Mouse (Mus musculus): Measurements from ENCODE around the gene Rph3a. TPM values are rescaled to one million over a fixed set of nuclear protein-coding genes. Genes with fewer than 3 reads are reported as not detected.
A peak's percentile ranks its signal among the peaks of the same experiment; 100 is the strongest.

Gene Rph3a
- polyA plus RNA-seq, 1 experiment = 0.23 TPM

DNA sequence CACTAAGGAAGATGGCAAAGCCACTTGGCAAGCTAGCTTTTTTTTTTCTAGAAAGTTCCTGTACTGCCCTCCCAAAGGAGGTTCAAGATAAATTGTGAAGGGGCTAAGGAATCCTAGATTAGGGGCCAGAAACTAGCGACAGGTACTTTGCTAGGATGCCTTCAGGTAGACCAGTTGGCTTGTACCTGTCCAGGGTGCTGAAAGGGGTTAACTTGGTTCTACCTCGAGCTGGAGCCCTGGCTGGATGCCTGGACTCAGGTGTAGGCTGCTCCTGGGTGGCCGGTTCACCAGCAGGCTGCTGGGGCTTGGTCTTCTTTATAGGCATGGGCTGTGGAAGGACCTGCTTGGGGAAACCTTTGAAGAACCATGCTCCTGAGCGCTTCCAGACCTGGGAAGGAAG is 48.9 kb downstream of the Rph3a start:
- H3K4me1 ChIP-seq (replicated peaks; ENCODE audit: control insufficient read depth, insufficient read depth, low read length) = no peaks in the 10 kb centered on the region
- H3K36me3 ChIP-seq (ENCODE audit: control insufficient read depth, insufficient read depth, low read length) = no peaks in the 10 kb centered on the region
- no peak for DNase-seq
- 58% methylated on average over 4 of the region's 4 CpGs for WGBS
- no peak for TF ChIP-seq CTCF (IDR thresholded peaks at IDR 0.05; ENCODE audit: borderline replicate concordance, control insufficient read depth, extremely low read depth, insufficient read depth, low read length, poor library complexity)
- TF ChIP-seq POLR2A (IDR thresholded peaks at IDR 0.05; ENCODE audit: control insufficient read depth, extremely low read depth, insufficient read depth, low read length, poor library complexity) = no peak
- no peaks in the 10 kb centered on the region for H3K27me3 ChIP-seq (ENCODE audit: control insufficient read depth, insufficient read depth, low read length)
- no peak overlapping the region for H3K27ac ChIP-seq (ENCODE audit: control insufficient read depth, insufficient read depth, low read length)
- H3K4me3 ChIP-seq (ENCODE audit: control insufficient read depth, insufficient read depth, low read length) = no peak overlapping the region

DNA sequence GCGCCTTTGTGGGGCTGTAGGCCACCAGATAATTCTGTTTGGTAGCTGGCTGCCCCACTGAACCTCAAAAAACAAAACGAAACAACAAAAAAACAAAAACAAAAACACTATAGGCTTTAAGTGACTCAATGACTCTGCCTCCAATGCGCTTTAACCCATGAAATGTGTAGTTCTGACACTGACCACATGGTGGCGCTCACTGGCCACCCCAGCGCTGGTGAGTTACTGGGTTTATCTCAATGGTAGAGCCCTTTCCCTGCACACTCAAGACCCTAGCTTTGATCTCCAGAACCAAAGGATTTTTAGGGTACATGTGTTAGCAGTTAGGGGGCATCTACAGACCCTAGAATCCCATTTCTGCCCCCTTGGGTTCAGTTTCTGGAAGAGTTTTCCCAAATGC is 55.9 kb downstream of the Rph3a start:
- H3K27me3 ChIP-seq (ENCODE audit: control insufficient read depth, insufficient read depth, low read length) = no peaks in the 10 kb centered on the region
- H3K4me3 ChIP-seq (ENCODE audit: control insufficient read depth, insufficient read depth, low read length) = no peak overlapping the region
- H3K4me1 ChIP-seq (replicated peaks; ENCODE audit: control insufficient read depth, insufficient read depth, low read length) = no peaks in the 10 kb centered on the region
- TF ChIP-seq POLR2A (IDR thresholded peaks at IDR 0.05; ENCODE audit: control insufficient read depth, extremely low read depth, insufficient read depth, low read length, poor library complexity) = no peak
- TF ChIP-seq CTCF (IDR thresholded peaks at IDR 0.05; ENCODE audit: borderline replicate concordance, control insufficient read depth, extremely low read depth, insufficient read depth, low read length, poor library complexity) = 0 out of 2 replicates have a peak, but pooled peaks have one; percentile 10
- no peaks in the 10 kb centered on the region for H3K36me3 ChIP-seq (ENCODE audit: control insufficient read depth, insufficient read depth, low read length)
- no peak overlapping the region for H3K27ac ChIP-seq (ENCODE audit: control insufficient read depth, insufficient read depth, low read length)
- DNase-seq = peak; percentile 15
- 15% methylated on average over 5 of the region's 5 CpGs for WGBS

DNA sequence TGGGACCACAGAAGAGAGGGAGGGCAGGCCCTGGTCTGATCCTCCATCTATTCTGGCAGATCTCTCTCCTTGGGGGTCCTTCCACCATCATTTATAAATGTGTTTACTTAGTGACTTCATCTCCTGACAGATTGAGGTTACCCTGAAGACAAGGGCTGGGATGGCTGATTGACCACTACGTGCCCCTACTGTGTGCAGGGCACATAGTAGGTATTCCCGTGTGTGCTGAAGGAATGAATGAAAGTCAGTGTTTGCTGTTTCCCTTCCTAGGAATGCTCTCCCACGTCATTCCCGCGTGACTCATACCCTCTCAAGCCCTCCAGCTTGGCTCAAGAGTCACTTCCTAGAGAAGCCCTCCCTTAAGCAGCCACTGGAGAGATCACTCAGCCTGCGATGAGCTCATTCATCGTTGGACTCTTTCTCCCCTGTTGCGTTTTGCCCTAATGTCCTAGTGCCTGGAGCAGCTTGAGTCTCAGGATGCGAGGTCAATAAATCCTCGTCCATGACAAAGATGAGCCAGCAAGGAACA is 57.6 kb downstream of the Rph3a start:
- Histone ChIP-seq H3K27me3 (ENCODE audit: control insufficient read depth, insufficient read depth, low read length) (no peaks in the 10 kb centered on the region), H3K36me3 (ENCODE audit: control insufficient read depth, insufficient read depth, low read length) (no peaks in the 10 kb centered on the region), H3K4me1 (replicated peaks; ENCODE audit: control insufficient read depth, insufficient read depth, low read length) (no peaks in the 10 kb centered on the region), H3K27ac (ENCODE audit: control insufficient read depth, insufficient read depth, low read length) (no peak overlapping the region), H3K4me3 (ENCODE audit: control insufficient read depth, insufficient read depth, low read length) (no peak overlapping the region)
- 66% methylated on average over 10 of the region's 10 CpGs for whole genome bisulfite sequencing
- TF ChIP-seq CTCF (IDR thresholded peaks at IDR 0.05; ENCODE audit: borderline replicate concordance, control insufficient read depth, extremely low read depth, insufficient read depth, low read length, poor library complexity) (no peak), POLR2A (IDR thresholded peaks at IDR 0.05; ENCODE audit: control insufficient read depth, extremely low read depth, insufficient read depth, low read length, poor library complexity) (no peak)
- no peak for DNase-seq

DNA sequence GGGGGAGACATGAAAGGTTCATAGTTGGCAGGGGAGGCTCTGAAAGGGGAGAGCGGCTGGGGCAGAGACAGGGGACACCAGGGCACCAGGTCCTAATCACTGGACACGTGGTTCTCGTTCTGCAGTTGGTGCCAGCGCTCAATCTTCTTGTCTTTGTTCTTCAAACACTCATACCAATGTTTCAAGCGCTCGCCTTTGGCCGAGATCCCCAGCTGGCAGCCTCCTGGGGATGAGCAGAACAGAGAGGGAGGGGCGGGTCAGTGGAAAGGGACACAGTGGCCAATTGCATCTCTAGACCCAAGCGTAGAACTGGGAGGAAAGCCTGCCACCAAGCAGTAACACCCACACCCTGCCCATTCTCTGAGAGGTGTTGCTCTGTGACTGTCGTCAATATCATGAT is 67.8 kb downstream of the Rph3a start:
- Histone ChIP-seq H3K36me3 (ENCODE audit: control insufficient read depth, insufficient read depth, low read length) (no peaks in the 10 kb centered on the region), H3K4me3 (ENCODE audit: control insufficient read depth, insufficient read depth, low read length) (no peak overlapping the region), H3K27ac (ENCODE audit: control insufficient read depth, insufficient read depth, low read length) (no peak overlapping the region), H3K4me1 (replicated peaks; ENCODE audit: control insufficient read depth, insufficient read depth, low read length) (no peaks in the 10 kb centered on the region), H3K27me3 (ENCODE audit: control insufficient read depth, insufficient read depth, low read length) (no peaks in the 10 kb centered on the region)
- DNase-seq = no peak
- TF ChIP-seq POLR2A (IDR thresholded peaks at IDR 0.05; ENCODE audit: control insufficient read depth, extremely low read depth, insufficient read depth, low read length, poor library complexity) (no peak), CTCF (IDR thresholded peaks at IDR 0.05; ENCODE audit: borderline replicate concordance, control insufficient read depth, extremely low read depth, insufficient read depth, low read length, poor library complexity) (no peak)
- 79% methylated on average over 10 of the region's 10 CpGs for whole genome bisulfite sequencing

DNA sequence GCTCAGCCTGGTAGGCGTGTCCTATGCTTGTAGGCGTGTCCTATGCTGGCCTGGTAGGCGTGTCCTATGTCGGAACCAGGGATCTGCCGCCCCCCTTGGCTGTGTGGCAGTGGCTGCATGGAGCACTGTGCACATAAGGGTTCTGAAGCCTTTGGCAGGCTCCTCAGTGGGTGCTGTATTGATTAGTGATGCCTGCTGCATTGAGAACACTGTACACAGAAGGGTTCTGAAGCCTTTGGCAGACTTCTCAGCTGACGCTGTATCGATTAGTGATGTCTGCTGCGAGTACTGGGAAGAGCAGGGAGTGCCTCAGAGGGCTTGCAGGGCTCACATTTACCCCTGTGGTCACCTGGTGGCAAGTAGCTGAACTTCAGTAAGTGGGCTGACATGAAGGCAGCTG is 71.3 kb downstream of the Rph3a start:
- Histone ChIP-seq H3K4me1 (replicated peaks; ENCODE audit: control insufficient read depth, insufficient read depth, low read length) (no peaks in the 10 kb centered on the region), H3K27ac (ENCODE audit: control insufficient read depth, insufficient read depth, low read length) (no peak overlapping the region), H3K36me3 (ENCODE audit: control insufficient read depth, insufficient read depth, low read length) (no peaks in the 10 kb centered on the region), H3K4me3 (ENCODE audit: control insufficient read depth, insufficient read depth, low read length) (no peak overlapping the region), H3K27me3 (ENCODE audit: control insufficient read depth, insufficient read depth, low read length) (no peaks in the 10 kb centered on the region)
- no peak for TF ChIP-seq POLR2A (IDR thresholded peaks at IDR 0.05; ENCODE audit: control insufficient read depth, extremely low read depth, insufficient read depth, low read length, poor library complexity)
- TF ChIP-seq CTCF (IDR thresholded peaks at IDR 0.05; ENCODE audit: borderline replicate concordance, control insufficient read depth, extremely low read depth, insufficient read depth, low read length, poor library complexity) = no peak
- DNase-seq = no peak
- 47% methylated on average over 8 of the region's 8 CpGs for WGBS

DNA sequence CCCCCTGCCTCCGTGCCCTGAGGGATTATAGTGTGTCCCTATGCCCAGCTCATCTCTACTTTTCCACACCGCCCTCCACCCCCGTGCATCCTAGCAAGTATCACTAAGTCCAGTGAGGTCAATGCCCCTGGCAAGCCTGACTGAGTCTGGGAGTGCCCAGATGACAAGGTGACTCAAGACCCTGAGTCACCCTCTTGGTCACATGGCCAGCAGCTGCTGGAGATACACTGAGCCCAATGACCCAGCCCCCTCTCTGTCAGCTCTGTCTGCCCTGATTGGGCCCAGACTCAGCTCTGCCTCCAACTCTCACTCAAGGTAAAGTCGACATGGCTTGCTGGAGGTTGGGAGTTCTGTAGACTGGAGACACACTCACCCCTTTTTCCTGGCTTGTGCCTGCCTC is 72.1 kb downstream of the Rph3a start:
- Histone ChIP-seq H3K4me3 (ENCODE audit: control insufficient read depth, insufficient read depth, low read length) (no peak overlapping the region), H3K27me3 (ENCODE audit: control insufficient read depth, insufficient read depth, low read length) (no peaks in the 10 kb centered on the region), H3K27ac (ENCODE audit: control insufficient read depth, insufficient read depth, low read length) (no peak overlapping the region), H3K4me1 (replicated peaks; ENCODE audit: control insufficient read depth, insufficient read depth, low read length) (no peaks in the 10 kb centered on the region), H3K36me3 (ENCODE audit: control insufficient read depth, insufficient read depth, low read length) (no peaks in the 10 kb centered on the region)
- 79% methylated on average over 4 of the region's 4 CpGs for WGBS
- no peak for DNase-seq
- no peak for TF ChIP-seq CTCF (IDR thresholded peaks at IDR 0.05; ENCODE audit: borderline replicate concordance, control insufficient read depth, extremely low read depth, insufficient read depth, low read length, poor library complexity)
- no peak for TF ChIP-seq POLR2A (IDR thresholded peaks at IDR 0.05; ENCODE audit: control insufficient read depth, extremely low read depth, insufficient read depth, low read length, poor library complexity)

DNA sequence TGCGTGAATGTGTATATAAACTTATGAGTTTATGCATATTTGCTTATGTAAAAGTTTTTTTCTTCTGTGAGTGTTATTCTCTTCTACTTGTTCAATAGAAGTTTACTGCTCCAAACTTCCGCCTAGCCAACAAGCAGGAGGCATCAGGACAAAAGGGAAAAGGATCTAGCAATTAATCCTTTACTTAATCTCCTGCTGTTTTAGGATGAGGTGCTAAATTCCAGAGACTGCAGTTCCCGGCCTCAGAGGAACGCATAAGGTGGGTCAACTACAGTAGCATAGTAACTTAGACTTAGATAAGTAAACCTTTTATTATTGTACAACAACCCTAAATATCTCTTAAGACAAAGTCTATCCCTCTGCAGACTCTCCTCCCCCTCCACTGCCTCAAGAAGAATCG is 75.9 kb downstream of the Rph3a start:
- TF ChIP-seq CTCF (IDR thresholded peaks at IDR 0.05; ENCODE audit: borderline replicate concordance, control insufficient read depth, extremely low read depth, insufficient read depth, low read length, poor library complexity) (no peak), POLR2A (IDR thresholded peaks at IDR 0.05; ENCODE audit: control insufficient read depth, extremely low read depth, insufficient read depth, low read length, poor library complexity) (no peak)
- H3K27ac ChIP-seq (ENCODE audit: control insufficient read depth, insufficient read depth, low read length) = no peak overlapping the region
- H3K4me1 ChIP-seq (replicated peaks; ENCODE audit: control insufficient read depth, insufficient read depth, low read length) = no peaks in the 10 kb centered on the region
- H3K4me3 ChIP-seq (ENCODE audit: control insufficient read depth, insufficient read depth, low read length) = no peak overlapping the region
- DNase-seq = no peak
- no peaks in the 10 kb centered on the region for H3K36me3 ChIP-seq (ENCODE audit: control insufficient read depth, insufficient read depth, low read length)
- no peaks in the 10 kb centered on the region for H3K27me3 ChIP-seq (ENCODE audit: control insufficient read depth, insufficient read depth, low read length)
- WGBS = 40% methylated on average over 5 of the region's 5 CpGs
